Mouse (Mus musculus) thymus, postnatal 36 days (tissue): ENCODE data around the gene Arhgef2.

Source experiments
- DNase-seq, 2 experiments: peaks; one replicate each; pipeline ENCODE4 v3.0.0; 2022; ENCODE audit warnings: mixed read lengths in 2 of 2

Gene Arhgef2

DNA sequence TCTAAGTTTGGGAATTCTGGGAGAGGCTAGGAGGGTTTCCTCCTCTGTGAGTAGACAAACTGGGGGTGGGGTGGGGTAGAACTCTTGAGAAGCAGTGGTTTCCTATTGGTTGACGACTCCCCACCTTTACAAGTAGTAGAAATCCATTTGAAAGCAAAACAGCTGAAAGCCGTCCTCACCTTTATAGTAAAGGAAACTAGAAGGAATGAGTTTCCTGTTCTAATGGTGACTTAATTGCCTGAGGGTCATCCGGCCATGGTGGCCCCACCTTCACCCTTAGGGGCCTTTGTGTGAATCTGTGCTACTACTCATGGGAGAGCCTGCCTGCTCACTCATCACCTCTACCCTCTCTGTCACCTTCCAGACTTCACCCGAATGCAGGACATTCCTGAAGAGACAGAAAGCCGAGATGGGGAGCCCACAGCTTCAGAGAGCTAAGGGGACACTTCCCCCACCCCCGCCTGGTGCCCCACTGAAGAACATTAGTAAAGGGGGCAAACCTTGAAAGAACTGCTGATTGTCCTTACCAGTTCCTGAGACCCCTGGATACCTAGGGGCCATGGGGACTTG, 40.7 kb downstream of the Arhgef2 start:
- DNase-seq: no peak

DNA sequence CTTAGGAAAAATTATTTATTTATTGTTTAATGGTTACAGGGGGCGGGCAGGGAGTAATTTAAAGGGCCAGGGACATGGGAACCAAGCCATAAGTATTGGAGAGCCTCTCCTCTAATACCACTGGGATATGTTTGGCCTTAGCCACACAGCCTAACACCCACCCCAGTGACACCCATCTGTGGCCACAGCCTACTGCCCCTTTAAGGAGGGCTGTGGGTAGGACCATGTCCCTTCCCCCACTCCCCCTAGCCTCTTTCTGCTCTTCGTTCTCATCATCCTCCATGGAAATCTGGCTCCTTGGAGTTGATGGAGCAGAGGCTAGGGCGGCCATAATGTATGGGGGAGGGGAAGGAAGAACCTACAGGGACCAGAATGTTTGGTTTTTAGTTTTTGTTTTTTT, 41.3 kb downstream of the Arhgef2 start:
- no peak for DNase-seq

DNA sequence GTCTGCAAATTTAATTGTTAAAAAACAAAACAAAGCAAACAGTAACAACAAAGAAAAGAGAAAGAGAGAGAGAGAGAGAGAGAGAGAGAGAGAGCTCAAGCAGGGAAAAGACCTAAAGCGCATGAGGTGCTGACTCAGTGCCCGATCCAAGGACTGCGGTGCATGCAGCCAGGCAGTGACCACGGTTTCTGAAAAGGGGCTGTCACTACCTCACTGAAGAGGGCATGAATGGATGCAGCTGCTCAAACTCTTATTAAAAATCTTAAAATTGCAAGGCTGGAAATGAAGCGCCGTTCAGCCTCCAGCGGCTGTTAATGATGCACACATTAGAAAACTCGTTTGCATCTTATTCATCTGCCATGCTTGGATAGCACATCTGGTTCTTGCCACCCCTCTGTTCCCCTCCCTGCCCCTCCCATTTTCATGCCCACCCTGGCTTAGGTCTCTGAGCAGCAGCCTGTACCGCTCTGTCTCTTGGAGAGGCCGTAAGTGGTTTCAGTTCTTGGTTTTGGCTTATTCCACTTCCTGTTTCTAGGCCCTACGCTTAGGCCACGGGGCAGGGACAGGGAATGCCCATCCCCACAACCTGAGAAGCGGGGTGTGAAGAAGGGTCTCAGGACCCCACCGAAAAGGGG, 42.1 kb downstream of the Arhgef2 start:
- no peak for DNase-seq

DNA sequence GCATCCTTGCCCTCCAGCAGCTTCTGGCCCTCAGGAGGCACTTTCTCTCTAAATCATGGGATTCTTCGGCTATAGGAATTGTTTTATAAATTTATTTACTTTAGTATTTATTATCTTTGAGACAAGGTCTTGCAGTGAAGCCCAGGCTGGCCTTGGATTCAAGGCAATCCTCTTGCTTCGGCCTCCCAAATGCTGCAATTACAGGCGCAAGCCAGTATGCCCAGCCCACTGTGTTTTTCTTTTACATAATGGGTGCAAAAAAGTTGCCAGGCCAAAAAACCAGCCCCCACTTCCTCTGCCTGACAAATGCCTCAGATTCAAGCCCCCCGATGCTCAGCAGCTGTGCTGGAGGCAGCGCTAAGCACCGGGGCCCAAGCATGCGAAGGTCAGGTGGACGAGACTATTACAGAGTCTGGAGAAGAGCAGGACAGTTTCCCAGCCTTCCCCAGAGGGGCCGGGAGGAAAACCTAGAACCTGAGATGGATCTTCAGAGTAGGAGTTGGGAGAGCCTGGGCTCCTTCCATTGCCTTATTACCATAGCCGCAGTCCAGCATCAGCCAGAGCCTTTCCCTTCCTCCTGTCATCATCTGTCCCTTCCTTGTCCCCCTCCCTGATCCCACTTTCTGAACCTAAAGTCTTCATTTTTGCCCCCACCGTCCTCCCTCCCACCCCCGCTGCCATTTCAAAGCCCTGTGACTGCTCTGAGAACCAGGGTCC, 42.8 kb downstream of the Arhgef2 start:
- no peak for DNase-seq

DNA sequence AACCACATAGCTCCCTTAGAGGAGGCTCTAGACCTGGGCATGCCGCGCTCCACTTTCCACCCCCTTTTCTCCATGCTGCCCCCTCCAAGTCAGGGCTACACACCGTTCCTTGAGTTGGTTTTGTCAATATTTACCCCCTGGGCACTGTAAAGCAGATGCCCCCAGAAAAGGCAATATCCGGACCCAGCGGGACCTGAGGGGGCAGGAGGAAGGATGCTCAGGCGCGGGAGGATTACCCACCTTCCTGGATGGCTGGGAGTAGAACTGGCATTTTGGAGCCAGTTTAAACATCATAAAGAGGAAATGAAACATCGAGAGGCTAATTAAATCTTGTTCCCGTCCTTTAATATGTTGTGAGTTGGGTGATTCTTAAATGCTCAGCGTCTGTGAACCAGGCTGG, 43.4 kb downstream of the Arhgef2 start:
- DNase-seq: no peak

DNA sequence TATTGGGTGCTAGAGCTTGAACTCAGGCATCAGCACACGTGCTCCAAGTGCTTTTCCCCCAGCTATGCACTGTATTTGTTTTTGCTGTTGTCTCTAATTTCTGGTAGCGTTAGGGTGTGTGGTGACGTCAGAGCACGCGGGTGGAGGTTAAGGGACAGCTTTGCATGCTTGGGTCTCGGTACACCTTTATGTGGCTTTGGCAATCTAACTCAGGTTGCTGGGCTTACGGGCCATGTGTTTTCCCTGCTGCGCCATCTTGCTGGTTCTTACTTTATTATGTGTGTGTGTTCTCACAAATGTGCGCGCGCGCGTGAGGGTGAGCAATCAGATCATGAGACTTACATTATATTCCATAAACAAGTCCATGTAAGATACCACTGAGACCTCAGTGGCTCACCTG, 44.2 kb downstream of the Arhgef2 start:
- no peak for DNase-seq

DNA sequence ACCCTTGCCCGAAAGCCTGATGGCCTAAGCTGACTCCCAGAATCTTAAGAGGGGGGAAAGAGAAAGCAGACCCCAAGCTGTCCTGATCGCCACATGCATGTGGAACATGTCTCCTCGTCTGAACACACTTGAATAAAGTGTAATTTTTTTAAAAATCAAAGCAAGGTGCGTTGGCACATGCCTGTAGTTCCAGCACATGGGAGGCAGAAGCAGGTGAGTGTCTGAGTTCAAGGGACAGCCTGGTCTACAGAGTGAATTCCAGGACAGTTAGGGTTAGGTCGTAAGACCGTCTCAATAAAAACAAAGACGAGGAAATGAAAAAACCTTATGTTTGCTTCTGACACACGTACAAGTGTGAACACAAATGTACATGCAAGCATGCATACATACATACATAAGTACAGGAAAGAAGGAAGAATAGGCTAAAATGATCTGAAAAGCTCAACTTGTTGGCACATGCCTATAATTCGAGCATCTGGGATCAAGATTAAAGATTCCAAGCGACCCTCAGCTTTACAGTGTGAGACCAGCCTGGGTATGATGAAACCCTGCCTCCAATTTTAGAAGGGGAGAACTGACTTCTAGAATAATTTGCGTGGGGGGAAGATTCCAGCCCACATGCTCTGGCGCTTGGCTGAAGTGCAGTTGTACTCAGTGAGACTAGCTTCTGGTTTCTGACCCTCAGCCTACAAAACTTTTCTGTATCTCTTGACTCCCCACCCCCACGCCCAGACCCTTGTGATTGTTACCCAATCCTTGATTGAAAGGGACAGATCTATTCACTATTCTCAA, 45.1 kb downstream of the Arhgef2 start:
- DNase-seq: no peak

DNA sequence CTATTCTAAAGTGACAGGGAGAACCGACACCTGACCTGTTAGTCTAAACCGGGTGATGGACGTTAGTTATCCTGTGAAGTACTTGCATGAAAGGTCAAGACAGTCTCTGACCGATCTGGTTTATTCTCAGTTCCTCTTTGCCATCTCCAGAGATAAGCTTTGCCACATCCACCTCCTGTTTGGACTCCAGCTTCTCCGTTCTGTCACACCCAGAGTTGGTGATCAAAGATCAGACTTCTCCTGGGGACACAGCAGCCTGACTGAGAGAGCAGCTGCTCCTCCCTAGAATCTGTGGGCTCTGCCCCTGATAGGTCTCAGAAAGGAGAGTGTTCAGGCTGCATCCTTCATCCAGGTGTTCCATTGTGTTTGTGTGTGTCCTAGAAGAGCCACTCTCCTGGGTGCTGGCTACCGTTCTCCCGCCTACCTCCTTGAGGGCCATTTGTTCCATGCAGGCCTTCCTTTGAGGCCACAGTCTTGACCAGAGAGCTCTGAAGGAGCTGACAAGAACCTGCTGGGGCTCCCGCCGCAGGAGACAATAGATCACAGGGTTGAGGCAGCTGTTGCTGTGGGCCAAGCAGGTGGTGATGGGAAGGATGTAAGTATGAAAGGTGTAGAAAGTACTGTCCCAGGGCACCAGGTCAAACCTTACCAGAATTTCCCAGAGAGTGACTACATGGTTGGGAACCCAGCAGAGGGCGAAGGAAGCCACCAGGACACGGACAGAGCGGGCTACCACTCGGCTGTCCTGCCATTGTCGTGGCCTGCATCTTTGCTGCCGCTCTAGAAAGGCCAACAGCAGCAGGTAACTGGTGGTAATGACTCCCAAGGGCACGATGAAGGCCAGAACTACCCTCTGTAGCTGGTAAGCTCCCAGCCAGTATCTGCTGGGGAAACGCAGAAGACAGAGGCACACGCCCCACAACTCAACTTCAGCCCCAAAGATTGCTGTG, 46.2 kb downstream of the Arhgef2 start:
- no peak for DNase-seq

DNA sequence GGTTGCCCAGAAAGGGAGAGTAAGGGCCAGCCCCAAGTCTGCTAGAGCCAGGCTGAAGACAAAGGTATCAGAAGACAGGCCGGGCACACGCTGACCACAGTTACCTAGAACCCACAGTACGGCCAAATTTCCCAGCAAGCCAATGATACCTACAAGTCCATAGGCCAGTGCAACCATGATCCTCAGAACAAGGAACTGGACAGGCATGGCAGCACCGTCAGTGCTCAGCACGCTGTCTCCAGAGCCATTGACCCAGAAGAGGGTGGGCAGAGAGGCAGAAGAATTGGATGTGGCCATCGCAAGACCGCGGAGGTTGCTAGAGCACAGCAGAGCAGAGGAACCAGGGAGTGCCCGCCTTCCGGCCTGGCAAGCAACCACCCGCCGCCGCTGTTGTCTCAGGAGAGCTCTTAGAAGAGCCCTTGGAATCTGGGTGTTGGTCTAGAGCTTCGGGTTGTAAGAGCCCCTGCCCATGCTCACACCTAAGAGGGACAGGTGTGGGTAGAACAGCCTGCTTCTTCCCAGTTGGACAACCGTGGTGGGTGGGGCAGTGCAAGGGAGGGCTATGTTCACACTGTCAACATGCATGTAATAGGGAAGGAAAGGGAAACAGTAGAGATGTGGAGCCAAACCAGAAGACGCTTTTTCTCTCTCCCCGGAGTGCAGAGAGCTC, 47.2 kb downstream of the Arhgef2 start, which contains the start of gene Rxfp4:
Rxfp4 (minus strand) TSS at position 297 of the 670 bp plus-strand sequence.
- DNase-seq: no peak

DNA sequence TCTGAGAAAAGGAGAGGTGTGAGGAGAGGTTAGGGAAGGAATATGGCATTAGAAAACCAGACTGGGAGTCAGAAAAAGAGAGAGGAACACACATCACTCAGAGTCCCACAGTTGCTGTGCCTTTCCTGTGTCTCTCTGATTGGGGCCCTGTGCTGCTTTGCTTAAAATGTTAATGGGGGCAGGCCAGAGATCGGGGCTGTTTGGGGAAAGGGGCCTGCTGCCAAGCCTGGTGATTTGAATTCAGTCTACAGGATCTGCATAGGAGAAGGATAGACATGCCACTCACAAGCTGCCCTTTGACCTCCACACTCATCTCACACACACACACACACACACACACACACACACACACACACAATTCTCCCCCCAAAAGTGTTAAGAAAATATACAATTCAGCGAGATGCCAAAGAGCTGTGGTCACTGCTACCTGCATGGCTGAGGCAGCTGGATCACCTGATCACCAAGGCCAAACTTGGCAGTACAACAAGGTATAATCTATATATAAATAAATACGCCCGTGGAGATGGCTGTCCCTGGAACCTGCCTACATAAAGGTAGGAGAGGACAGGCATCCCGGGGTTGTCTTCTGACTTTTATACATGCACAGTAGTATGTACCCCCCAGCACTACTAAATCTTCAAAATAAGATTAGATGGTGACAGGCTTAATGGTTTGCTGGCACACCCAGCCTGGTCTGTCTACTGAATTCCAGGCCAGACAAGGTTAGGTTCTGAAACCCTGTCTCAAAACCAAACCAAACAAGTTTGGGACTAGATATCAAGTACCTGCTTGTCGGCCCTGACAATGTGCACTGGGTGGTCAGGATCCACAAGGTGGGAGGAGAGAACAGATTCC, 48.0 kb downstream of the Arhgef2 start:
- DNase-seq: no peak

DNA sequence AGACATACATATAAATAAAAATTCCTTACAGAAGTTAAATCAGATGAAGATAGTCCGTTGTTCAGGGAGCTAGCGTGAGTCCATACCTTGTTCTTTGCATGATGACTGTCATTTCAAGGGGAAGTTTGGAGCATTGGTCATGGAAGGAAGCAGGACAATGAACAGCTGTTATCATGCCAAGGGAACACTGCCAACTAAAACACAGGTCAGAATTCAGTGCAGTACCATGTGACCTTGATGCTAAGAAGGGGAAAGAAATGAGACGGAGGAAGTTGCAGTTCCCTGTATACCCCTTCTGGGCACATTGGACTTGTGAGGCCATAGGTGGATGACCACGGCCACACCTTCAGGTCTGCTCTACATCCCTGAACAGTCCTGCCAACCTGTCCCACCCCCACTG, 48.9 kb downstream of the Arhgef2 start:
- DNase-seq: no peak

DNA sequence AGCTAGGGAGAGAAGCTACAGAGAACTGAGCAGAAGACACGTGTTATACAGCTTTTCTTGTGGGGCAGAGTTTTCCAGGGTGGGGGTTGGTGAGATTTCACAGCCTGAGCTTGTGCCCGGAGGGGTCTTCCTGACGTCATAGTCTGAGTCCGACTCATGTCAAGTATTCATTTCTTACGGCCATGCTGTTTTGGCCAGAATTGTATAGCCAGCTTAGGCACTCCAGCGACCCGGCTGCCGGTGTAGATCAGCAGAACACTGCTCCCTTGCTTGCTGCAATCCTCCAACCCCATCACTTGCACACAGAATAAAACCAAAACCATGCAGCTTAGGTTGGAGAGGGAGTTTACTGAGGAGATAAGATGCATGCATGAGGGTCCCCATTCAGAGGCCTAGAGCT, 49.9 kb downstream of the Arhgef2 start:
- DNase-seq: no peak

DNA sequence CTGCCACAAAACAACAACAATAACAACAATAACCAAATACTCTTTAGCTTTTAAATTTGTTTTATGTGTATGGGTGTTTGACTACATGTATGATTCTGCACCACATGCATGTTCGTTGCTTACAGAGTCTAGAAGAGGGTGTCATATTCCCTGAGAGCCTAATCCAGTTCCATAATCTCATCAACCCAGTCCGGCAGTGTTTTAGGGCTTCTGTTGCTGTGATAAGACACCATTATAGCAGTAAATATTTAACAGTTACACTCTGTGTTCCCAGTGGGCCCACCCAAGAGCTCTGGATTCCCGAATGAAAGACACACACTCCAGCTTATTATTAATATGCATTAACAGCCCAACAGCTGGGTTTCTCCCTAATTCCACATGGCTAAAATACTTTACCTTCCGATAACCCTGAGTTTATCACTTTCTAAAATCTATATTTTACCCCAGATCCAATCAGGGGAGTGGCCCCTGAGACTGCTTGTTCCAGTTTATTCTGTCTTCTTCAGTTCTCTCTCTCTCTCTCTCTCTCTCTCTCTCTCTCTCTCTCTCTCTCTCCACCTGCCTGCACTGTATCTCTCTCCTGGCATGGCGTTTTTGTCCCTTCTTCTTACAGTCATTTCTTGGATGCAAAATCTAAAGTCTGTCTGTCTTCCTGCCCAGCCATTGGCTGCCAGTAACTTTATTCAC, 52.8 kb downstream of the Arhgef2 start:
- no peak for DNase-seq

DNA sequence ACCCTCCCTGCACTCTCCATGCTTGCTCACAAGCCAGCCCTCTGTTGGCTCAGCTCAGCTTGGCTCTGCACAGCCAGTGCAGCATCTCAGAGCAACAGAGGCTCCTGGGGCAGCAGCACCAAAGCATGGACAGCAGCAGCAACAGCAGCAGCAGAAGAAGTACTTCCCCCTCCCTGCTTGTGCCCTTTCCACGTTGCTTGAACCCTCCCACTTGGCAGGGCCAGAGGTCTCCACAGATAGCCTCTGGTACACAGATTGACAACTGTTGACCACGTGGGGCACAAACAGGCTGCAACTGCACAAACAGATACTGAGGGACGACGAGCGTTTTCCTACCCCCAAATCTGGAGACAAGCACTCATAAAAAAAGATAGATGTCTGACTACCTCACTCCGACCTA, 54.0 kb downstream of the Arhgef2 start:
- no peak for DNase-seq

DNA sequence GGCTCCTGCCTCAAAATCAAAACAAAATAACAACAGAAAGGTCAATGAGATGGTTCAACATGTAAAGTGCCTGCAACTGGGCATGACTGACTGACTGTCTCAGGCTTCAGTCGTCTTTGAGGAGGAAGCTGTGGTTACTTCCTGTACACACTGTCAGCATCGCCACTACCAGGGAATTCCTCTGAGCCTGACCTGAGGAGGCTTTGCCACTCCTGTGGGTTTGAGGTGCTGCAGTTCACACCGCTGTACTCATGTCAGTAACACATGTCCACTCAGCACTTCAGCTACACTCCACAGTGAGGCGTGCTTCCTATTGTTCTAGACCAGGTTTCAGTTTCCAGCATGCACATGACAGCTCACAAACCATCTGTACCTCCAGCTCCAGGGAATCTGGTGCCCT, 58.3 kb downstream of the Arhgef2 start:
- no peak for DNase-seq

DNA sequence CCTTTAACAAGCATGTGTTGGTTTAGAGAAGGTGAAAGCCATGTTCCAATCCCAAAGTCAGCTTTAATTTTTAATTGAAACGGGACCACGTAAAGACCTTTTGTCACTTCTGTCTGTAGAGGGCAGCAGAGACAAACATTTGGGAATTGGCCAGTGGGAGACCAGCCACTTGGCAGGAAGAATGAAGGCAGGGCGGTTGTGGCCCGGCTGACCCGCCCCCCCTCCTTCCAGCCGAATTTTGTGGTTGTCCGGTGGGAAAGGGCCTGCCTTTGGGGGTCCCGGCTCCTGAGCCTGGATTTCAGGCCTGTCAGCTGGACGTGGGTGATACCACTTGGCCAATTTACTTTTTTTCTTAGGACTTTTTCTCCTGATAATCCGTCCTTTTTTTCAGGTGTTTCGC, 71.6 kb downstream of the Arhgef2 start:
- peak; percentile 24 to 36 for DNase-seq

DNA sequence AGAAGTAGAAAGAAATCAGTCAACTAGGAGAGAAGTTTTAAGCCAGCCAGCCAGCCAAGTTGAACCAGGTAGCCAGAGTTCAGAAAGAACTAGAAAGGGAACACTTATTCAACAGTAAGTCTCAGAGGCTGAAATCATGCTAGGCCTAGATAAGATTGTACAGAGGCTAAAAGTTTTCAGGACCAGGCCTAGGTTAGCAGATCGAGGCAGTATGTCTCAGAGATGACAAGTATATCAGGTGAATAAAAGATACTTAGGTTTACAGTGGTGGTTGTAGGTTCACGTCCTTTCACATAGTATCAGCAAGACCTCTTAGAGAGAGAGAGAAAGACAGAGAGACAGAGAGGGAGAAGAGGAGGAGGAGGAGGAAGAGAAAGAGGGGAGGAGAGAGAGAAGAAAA, 78.0 kb downstream of the Arhgef2 start:
- DNase-seq: no peak

DNA sequence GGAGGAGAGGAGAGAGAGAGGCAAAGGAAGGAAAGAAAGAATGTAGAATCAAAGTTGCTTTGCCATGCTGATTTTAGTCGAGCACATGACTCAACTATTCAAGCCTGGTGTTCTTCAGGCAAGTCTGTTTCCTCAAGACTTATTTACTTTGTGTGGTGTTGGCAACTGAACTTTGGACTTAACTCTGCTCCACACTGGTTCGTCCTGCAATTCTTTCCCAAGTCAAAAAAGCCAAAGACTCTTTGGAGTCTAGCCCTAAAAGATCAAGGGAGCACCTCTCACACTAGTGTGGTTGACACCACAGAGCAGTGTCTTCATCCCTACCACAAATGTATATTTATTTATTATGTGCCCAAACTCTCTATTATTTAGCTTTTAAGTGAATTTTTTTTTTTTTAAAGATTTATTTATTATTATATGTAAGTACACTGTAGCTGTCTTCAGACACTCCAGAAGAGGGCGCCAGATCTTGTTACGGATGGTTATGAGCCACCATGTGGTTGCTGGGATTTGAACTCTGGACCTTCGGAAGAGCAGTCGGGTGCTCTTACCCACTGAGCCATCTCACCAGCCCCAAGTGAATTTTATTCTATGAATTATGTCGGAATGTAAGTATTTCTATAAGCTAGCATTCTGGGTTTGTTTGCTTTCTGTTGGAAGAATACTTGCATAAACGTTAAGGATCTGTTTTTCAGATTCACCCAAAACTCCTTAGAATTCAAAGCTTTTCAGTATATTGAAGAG, 78.6 kb downstream of the Arhgef2 start:
- DNase-seq: no peak
